Mouse (Mus musculus): ENCODE results near the gene Ssbp3. TPM values are rescaled to one million over a fixed set of nuclear protein-coding genes. Genes with fewer than 3 reads are reported as not detected.

The Ssbp3 gene
- total RNA-seq, 2 experiments from 2014 or later: 114 to 119 TPM

- no peak for DNase-seq (ENCODE audit: extremely low spot score in 1 of 2, low spot score in 2 of 2)
- intact Hi-C loops (cut with DNase I): no loop called here
Measured at GRCm38 (mm10) chr4:106924888-106925287, 14.4 kb downstream of the Ssbp3 start.

GRCm38 (mm10) chr4:106926401-106926800 is 15.9 kb downstream of the Ssbp3 start:
- intact Hi-C loops (cut with DNase I): no loop called here
- no peak for DNase-seq (ENCODE audit: extremely low spot score in 1 of 2, low spot score in 2 of 2)

- DNase-seq (ENCODE audit: extremely low spot score in 1 of 2, low spot score in 2 of 2): no peak
- intact Hi-C loops (cut with DNase I): no loop called here
Measured at GRCm38 (mm10) chr4:106927034-106927433, 16.5 kb downstream of the Ssbp3 start.

GRCm38 (mm10) chr4:106928961-106929360 is 18.5 kb downstream of the Ssbp3 start:
- intact Hi-C loops (cut with DNase I): no loop called here
- DNase-seq (ENCODE audit: extremely low spot score in 1 of 2, low spot score in 2 of 2): no peak

- no peak for DNase-seq (ENCODE audit: extremely low spot score in 1 of 2, low spot score in 2 of 2)
- intact Hi-C loops (cut with DNase I): no loop called here
Measured at GRCm38 (mm10) chr4:106932583-106932982, 22.1 kb downstream of the Ssbp3 start.

GRCm38 (mm10) chr4:106933813-106934482 is 23.4 kb downstream of the Ssbp3 start:
- intact Hi-C loops (cut with DNase I): no loop called here
- DNase-seq (ENCODE audit: extremely low spot score in 1 of 2, low spot score in 2 of 2): no peak

GRCm38 (mm10) chr4:106934931-106935582 is 24.6 kb downstream of the Ssbp3 start:
- no peak for DNase-seq (ENCODE audit: extremely low spot score in 1 of 2, low spot score in 2 of 2)
- intact Hi-C loops (cut with DNase I): no loop called here

GRCm38 (mm10) chr4:106935583-106935935 is 25.1 kb downstream of the Ssbp3 start:
- DNase-seq (ENCODE audit: extremely low spot score in 1 of 2, low spot score in 2 of 2): no peak
- intact Hi-C loops (cut with DNase I): no loop called here

- DNase-seq (ENCODE audit: extremely low spot score in 1 of 2, low spot score in 2 of 2): no peak
- intact Hi-C loops (cut with DNase I): no loop called here
Measured at GRCm38 (mm10) chr4:106936041-106936440, 25.5 kb downstream of the Ssbp3 start.

- peak in 1 of 2 experiments; percentile 56 for DNase-seq (ENCODE audit: extremely low spot score in 1 of 2, low spot score in 2 of 2)
- intact Hi-C loops (cut with DNase I): no loop called here
Measured at GRCm38 (mm10) chr4:106936741-106937140, 26.2 kb downstream of the Ssbp3 start.

GRCm38 (mm10) chr4:106938506-106939222 is 28.2 kb downstream of the Ssbp3 start:
- intact Hi-C loops (cut with DNase I): no loop called here

GRCm38 (mm10) chr4:106939223-106939918 is 28.9 kb downstream of the Ssbp3 start:
- peak in 1 of 2 experiments; percentile 74 for DNase-seq (ENCODE audit: extremely low spot score in 1 of 2, low spot score in 2 of 2)

More at GRCm38 (mm10) chr4:106938506-106939222, 28.2 kb downstream of the Ssbp3 start:
- no peak for DNase-seq (ENCODE audit: extremely low spot score in 1 of 2, low spot score in 2 of 2)

GRCm38 (mm10) chr4:106939919-106940227 is 29.4 kb downstream of the Ssbp3 start:
- intact Hi-C loops (cut with DNase I): no loop called here
- DNase-seq (ENCODE audit: extremely low spot score in 1 of 2, low spot score in 2 of 2): no peak

More at GRCm38 (mm10) chr4:106939223-106939918, 28.9 kb downstream of the Ssbp3 start:
- intact Hi-C loops (cut with DNase I): no loop called here

GRCm38 (mm10) chr4:106940945-106941344 is 30.4 kb downstream of the Ssbp3 start:
- intact Hi-C loops (cut with DNase I): no loop called here
- DNase-seq (ENCODE audit: extremely low spot score in 1 of 2, low spot score in 2 of 2): no peak

GRCm38 (mm10) chr4:106941475-106941874 is 31.0 kb downstream of the Ssbp3 start:
- no peak for DNase-seq (ENCODE audit: extremely low spot score in 1 of 2, low spot score in 2 of 2)
- intact Hi-C loops (cut with DNase I): no loop called here

GRCm38 (mm10) chr4:106942491-106942890 is 32.0 kb downstream of the Ssbp3 start:
- DNase-seq (ENCODE audit: extremely low spot score in 1 of 2, low spot score in 2 of 2): no peak
- intact Hi-C loops (cut with DNase I): no loop called here

GRCm38 (mm10) chr4:106943627-106944026 is 33.1 kb downstream of the Ssbp3 start:
- intact Hi-C loops (cut with DNase I): no loop called here
- no peak for DNase-seq (ENCODE audit: extremely low spot score in 1 of 2, low spot score in 2 of 2)

- no peak for DNase-seq (ENCODE audit: extremely low spot score in 1 of 2, low spot score in 2 of 2)
- intact Hi-C loops (cut with DNase I): no loop called here
Measured at GRCm38 (mm10) chr4:106944898-106945297, 34.4 kb downstream of the Ssbp3 start.

- no peak for DNase-seq (ENCODE audit: extremely low spot score in 1 of 2, low spot score in 2 of 2)
- intact Hi-C loops (cut with DNase I): no loop called here
Measured at GRCm38 (mm10) chr4:106947741-106948140, 37.2 kb downstream of the Ssbp3 start.

Data from left cerebral cortex, postnatal 10 days (tissue).